Mouse (Mus musculus) heart, adult 2 months (tissue): Measurements from ENCODE around the gene Plekha6.

ENCODE experiments used
- CTCF ChIP-seq: fragments of 200-600 bp; IDR thresholded peaks from 2 replicates; pipeline ENCODE4 v1.8.1; 2022; ENCODE audit warnings: antibody characterized with exemption, mild to moderate bottlenecking, moderate library complexity
- POLR2A ChIP-seq: fragments of 200-500 bp; IDR thresholded peaks from 2 replicates; pipeline ENCODE4 v1.6.1; 2011; ENCODE audit warnings: mild to moderate bottlenecking, low read depth, low read length, control low read depth; ENCODE audit not compliant: insufficient read depth

- TF ChIP-seq CTCF (no peak), POLR2A (no peak)
These were observed 103.1 kb downstream of the Plekha6 start for GRCm38 (mm10) chr1:133267094-133267493.
